Mouse (Mus musculus) bone marrow, adult 2 months (tissue): Measurements from ENCODE around the gene Ifitm3. TPM values are rescaled to one million over a fixed set of nuclear protein-coding genes. Genes with fewer than 3 reads are reported as not detected.
"Not testable (repeated sequence)": the region's sequence is repeated elsewhere in the genome, so short reads cannot be mapped to it uniquely, and the experiment has no call there.

Source experiments
- H3K27ac ChIP-seq: fragments of 200-500 bp; 2 replicates; pipeline ENCODE4 v1.5.1; 2012; ENCODE audit warnings: low read depth, mild to moderate bottlenecking, control low read depth, inconsistent platforms, low read length; ENCODE audit not compliant: control insufficient read depth, poor library complexity, insufficient read depth
- H3K4me1 ChIP-seq: fragments of 200-500 bp; 2 replicates; pipeline ENCODE4 v1.6.1; 2011; ENCODE audit warnings: low read length; ENCODE audit not compliant: control insufficient read depth, insufficient read depth
- H3K4me3 ChIP-seq: fragments of 200-500 bp; replicated peaks from 2 replicates; pipeline ENCODE3; 2011; ENCODE audit warnings: mild to moderate bottlenecking, low read depth, low read length, control low read depth; ENCODE audit not compliant: control insufficient read depth
- CTCF ChIP-seq: fragments of 200-500 bp; IDR thresholded peaks from 2 replicates; pipeline ENCODE4 v1.5.1; 2011; ENCODE audit warnings: low read length, control low read depth; ENCODE audit not compliant: control insufficient read depth, insufficient read depth
- POLR2A ChIP-seq: fragments of 200-500 bp; IDR thresholded peaks from 2 replicates; pipeline ENCODE4 v1.6.1; 2011; ENCODE audit warnings: low read depth, mild to moderate bottlenecking, control low read depth, low read length, borderline replicate concordance; ENCODE audit not compliant: control insufficient read depth
- WGBS: fragments of 180-500 bp; shearing (Covaris S2); methylation state at CpG from one replicate; pipeline ENCODE4 v1.1.7; 2018; 5-methylcytosine and 5-hydroxymethylcytosine counted together
- polyA plus RNA-seq: library from polyadenylated mRNA; stranded (reverse); fragments of >200 nt; gene quantifications from 2 replicates; pipeline ENCODE4 v1.2.4, GENCODE M21; 2011; ENCODE audit warnings: low replicate concordance; ENCODE audit not compliant: missing spikeins, insufficient read depth, insufficient read length

Gene Ifitm3
- polyA plus RNA-seq, 1 experiment: 209 TPM

GRCm38 (mm10) chr7:141026097-141026739, 15.6 kb upstream of the Ifitm3 start:
- 78% methylated on average over 6 of the region's 6 CpGs for WGBS
- no peak overlapping the region for H3K4me3 ChIP-seq
- no peak overlapping the region for H3K27ac ChIP-seq
- peaks cover 2% of the 10 kb centered on the region; the same call in 1 of the 2 replicates for H3K4me1 ChIP-seq
- TF ChIP-seq POLR2A: no peak
- no peak for TF ChIP-seq CTCF

- Histone ChIP-seq H3K4me3 (no peak overlapping the region), H3K27ac (peak overlapping the region; percentile 45; the same call in 1 of the 2 replicates), H3K4me1 (peaks cover 3% of the 10 kb centered on the region)
- WGBS: 46% methylated on average over 6 of the region's 6 CpGs
- no peak for TF ChIP-seq CTCF
- TF ChIP-seq POLR2A: no peak
Observed at GRCm38 (mm10) chr7:141024865-141025838, 14.6 kb upstream of the Ifitm3 start.

- H3K27ac ChIP-seq: peak overlapping the region; percentile 21
- 56% methylated on average over 14 of the region's 14 CpGs for whole genome bisulfite sequencing
- TF ChIP-seq POLR2A (no peak), CTCF (no peak)
- H3K4me1 ChIP-seq: peaks cover 3% of the 10 kb centered on the region
- H3K4me3 ChIP-seq: no peak overlapping the region
Observed at GRCm38 (mm10) chr7:141021489-141022449, 11.2 kb upstream of the Ifitm3 start.

GRCm38 (mm10) chr7:141019028-141019427, 8.5 kb upstream of the Ifitm3 start:
- 87% methylated on average over 5 of the region's 5 CpGs for WGBS
- no peak overlapping the region for H3K4me3 ChIP-seq
- no peak overlapping the region for H3K27ac ChIP-seq
- no peak for TF ChIP-seq POLR2A
- peaks cover 3% of the 10 kb centered on the region for H3K4me1 ChIP-seq

- not testable (repeated sequence) for H3K4me1 ChIP-seq
- Histone ChIP-seq H3K4me3 (peak within 1 kb of the TSS; percentile 41), H3K27ac (peak within 1 kb of the TSS; percentile 87)
- 68% methylated on average over 1 of the region's 1 CpGs for WGBS
Observed at GRCm38 (mm10) chr7:141017824-141018223, 7.3 kb upstream of the Ifitm3 start, which contains the start of gene Ifitm6. Gene Ifitm6 (minus strand): TSS chr7:141017924.

GRCm38 (mm10) chr7:141016707-141017697, 6.4 kb upstream of the Ifitm3 start:
- Histone ChIP-seq H3K4me1 (peaks cover 3% of the 10 kb centered on the region), H3K4me3 (peak overlapping the region; percentile 87), H3K27ac (peak overlapping the region; percentile 87)
- TF ChIP-seq POLR2A (no peak), CTCF (no peak)
- WGBS: 49% methylated on average over 10 of the region's 10 CpGs

- 72% methylated on average over 7 of the region's 7 CpGs for WGBS
- peak overlapping the region; percentile 73 for H3K27ac ChIP-seq
- peaks cover 5% of the 10 kb centered on the region; the same call in 1 of the 2 replicates for H3K4me1 ChIP-seq
- H3K4me3 ChIP-seq: peak overlapping the region; percentile 27
- TF ChIP-seq POLR2A (no peak), CTCF (no peak)
Observed at GRCm38 (mm10) chr7:141011238-141011770, 734 bp upstream of the Ifitm3 start.
